Mouse (Mus musculus) stomach, postnatal 0 days (tissue): ENCODE measurements around the gene Oca2. TPM values are rescaled to one million over a fixed set of nuclear protein-coding genes. Genes with fewer than 3 reads are reported as not detected.
A peak's percentile ranks its signal among the peaks of the same experiment; 100 is the strongest.

Experiments used
- ATAC-seq: fragments of 200-750 bp; cut with Nextera tagmentation; 2 replicates; pipeline ENCODE4 v1.8.0; 2017; ENCODE audit not compliant: low FRiP score, low TSS enrichment
- DNase-seq: peaks from one replicate; pipeline ENCODE4 v3.0.0-alpha.2; 2016; ENCODE audit warnings: low spot score
- H3K27ac ChIP-seq: fragments of 300-500 bp; sonication (generic); replicated peaks from 2 replicates; pipeline ENCODE4 v1.5.1; 2014; ENCODE audit warnings: mild to moderate bottlenecking, control low read depth
- H3K27me3 ChIP-seq: fragments of 300-500 bp; sonication (generic); 2 replicates; pipeline ENCODE4 v1.6.1; 2014; ENCODE audit warnings: low read length; ENCODE audit not compliant: control insufficient read depth, insufficient read depth
- H3K36me3 ChIP-seq: fragments of 300-500 bp; sonication (generic); 2 replicates; pipeline ENCODE4 v1.6.1; 2014; ENCODE audit warnings: low read length, mixed read lengths; ENCODE audit not compliant: control insufficient read depth, insufficient read depth
- H3K4me1 ChIP-seq: fragments of 300-500 bp; sonication (generic); replicated peaks from 2 replicates; pipeline ENCODE4 v1.6.1; 2014; ENCODE audit warnings: antibody characterized with exemption; ENCODE audit not compliant: control insufficient read depth, insufficient read depth
- H3K4me2 ChIP-seq: fragments of 300-500 bp; sonication (generic); replicated peaks from 2 replicates; pipeline ENCODE4 v1.6.1; 2014; ENCODE audit warnings: low read depth, mild to moderate bottlenecking, control low read depth, moderate library complexity
- H3K4me3 ChIP-seq: fragments of 300-500 bp; sonication (generic); 2 replicates; pipeline ENCODE4 v1.5.1; 2014; ENCODE audit warnings: low read depth, low read length, control low read depth
- H3K9ac ChIP-seq: fragments of 300-500 bp; sonication (generic); 2 replicates; pipeline ENCODE4 v1.6.1; 2014; ENCODE audit warnings: mild to moderate bottlenecking, low read length, control low read depth, mixed read lengths
- H3K9me3 ChIP-seq: fragments of 300-500 bp; sonication (generic); 2 replicates; pipeline ENCODE4 v1.6.1; 2016; ENCODE audit warnings: low read length; ENCODE audit not compliant: control insufficient read depth
- CTCF ChIP-seq: IDR thresholded peaks from 2 replicates; pipeline ENCODE4 v1.5.1; 2016; ENCODE audit warnings: antibody characterized with exemption, low read depth, mild to moderate bottlenecking, moderate library complexity
- EP300 ChIP-seq: optimal IDR thresholded peaks from 2 replicates; pipeline ENCODE3; 2016; ENCODE audit warnings: antibody characterized with exemption
- WGBS: fragments of 180-500 bp; shearing (Covaris S2); extraction: QIAGEN DNeasy Blood & Tissue Kit; methylation state at CpG from one replicate; pipeline ENCODE4 v1.1.7; 2014; 5-methylcytosine and 5-hydroxymethylcytosine counted together
- polyA plus RNA-seq: library from polyadenylated mRNA; unstranded; fragments of >200 nt; fragmentation: Nextera tagmentation; extraction: Ambion mirVana; gene quantifications from 2 replicates; pipeline ENCODE4 v1.2.1, GENCODE M21; 2015

Oca2 gene
- polyA plus RNA-seq, 1 experiment from 2014 or later: 0.27 TPM

DNA sequence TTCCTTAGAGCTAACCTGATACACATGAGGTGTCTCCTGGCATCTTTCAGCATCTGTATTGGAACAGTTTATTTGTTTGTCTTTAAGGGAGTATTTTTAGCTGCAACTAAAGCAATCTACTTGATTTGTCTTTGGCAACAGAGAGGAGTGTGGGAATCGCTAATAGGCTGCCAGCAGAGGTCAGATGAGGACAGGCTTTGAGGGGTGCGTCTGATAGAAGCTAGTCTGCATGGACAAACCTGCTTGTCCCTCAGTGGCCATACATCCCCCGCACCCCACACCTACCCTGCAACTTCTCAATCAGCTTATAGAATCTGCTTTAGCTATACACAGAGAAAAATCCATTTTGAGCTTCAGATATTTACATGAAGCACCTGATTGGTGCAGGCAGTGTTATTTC is 109.0 kb downstream of the Oca2 start:
- H3K27ac ChIP-seq: no peak overlapping the region

DNA sequence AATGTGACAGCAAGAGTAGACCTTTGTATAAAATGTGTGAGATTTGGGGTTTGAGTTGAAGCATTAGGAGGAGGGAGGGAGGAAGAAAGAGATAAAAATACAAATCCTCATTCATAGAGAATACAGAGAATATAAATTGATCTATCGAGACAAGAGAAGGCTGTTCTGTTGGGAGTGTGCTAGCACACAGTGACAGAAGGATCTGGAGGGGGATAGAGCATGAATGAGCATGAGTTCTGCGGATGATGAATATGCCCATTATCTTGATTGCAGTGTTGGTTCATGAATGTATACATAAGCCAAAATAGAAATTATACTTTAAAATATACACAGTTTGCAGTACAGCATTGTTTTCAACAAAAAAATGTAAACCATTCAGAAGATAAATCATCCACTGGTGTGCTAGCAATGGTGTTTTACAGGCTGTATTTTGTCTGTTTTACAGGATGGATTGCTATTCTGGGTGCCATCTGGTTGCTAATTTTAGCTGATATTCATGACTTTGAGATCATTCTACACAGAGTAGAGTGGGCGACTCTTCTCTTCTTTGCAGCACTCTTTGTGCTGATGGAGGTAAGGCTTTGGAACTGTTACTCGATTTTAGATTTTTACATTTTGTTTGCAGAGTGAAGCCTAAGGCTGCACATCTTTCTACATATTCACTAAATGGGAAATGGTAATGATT is 117.2 kb downstream of the Oca2 start:
- Histone ChIP-seq H3K4me1 (no peaks in the 10 kb centered on the region), H3K4me2 (no peak overlapping the region), H3K36me3 (no peaks in the 10 kb centered on the region), H3K4me3 (no peak overlapping the region), H3K27ac (no peak overlapping the region), H3K9ac (no peak overlapping the region), H3K27me3 (no peaks in the 10 kb centered on the region), H3K9me3 (no peaks in the 10 kb centered on the region)
- ATAC-seq (no peak), DNase-seq (no peak)
- WGBS: 59% methylated on average over 4 of the region's 4 CpGs
- TF ChIP-seq CTCF (no peak), EP300 (no peak)

More for the DNA sequence above, 109.0 kb downstream of the Oca2 start:
- no peak for DNase-seq
- no peaks in the 10 kb centered on the region for H3K9me3 ChIP-seq
- no peak overlapping the region for H3K9ac ChIP-seq
- no peak overlapping the region for H3K4me2 ChIP-seq
- H3K4me1 ChIP-seq: no peaks in the 10 kb centered on the region
- WGBS: 44% methylated on average over 3 of the region's 3 CpGs
- H3K4me3 ChIP-seq: no peak overlapping the region
- H3K27me3 ChIP-seq: no peaks in the 10 kb centered on the region
- TF ChIP-seq EP300 (no peak), CTCF (peak; percentile 46)
- no peaks in the 10 kb centered on the region for H3K36me3 ChIP-seq
- ATAC-seq: no peak

DNA sequence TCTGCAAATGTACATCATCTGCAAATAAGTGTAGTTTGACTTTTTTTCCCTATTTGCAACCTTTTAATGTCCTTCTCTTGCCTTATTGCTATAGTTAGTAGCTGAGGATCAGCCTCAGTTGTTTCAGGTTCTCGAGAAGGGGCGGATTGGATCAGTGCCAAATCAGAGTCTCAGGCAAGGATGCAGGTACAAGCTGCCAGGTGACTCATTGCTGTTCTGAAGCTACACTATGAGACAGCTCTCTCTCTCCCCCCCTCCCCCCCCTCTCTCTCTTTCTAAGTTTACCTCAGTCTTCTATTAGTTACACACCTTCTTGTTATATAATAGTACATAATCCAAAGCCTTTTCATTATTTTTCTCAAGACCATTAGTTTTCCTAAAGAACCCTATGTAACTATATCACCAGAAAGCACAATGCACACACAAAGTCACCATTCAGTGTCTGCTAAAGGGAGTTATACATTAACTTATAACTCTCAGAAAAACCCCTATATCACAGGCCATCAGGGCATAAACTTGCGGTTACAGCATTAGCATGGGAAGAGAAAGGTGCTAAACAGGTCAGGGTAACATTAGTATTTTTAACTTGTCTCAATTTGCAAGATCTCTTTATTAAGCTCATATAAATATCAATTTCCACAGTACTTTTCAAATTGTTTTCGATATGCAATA is 142.3 kb downstream of the Oca2 start:
- H3K4me1 ChIP-seq: no peaks in the 10 kb centered on the region
- peak; percentile 18 for DNase-seq
- TF ChIP-seq EP300 (no peak), CTCF (no peak)
- no peak overlapping the region for H3K27ac ChIP-seq
- no peaks in the 10 kb centered on the region for H3K36me3 ChIP-seq
- 56% methylated on average over 4 of the region's 4 CpGs for WGBS
- ATAC-seq: no peak
- H3K27me3 ChIP-seq: no peaks in the 10 kb centered on the region
- H3K9me3 ChIP-seq: no peaks in the 10 kb centered on the region
- no peak overlapping the region for H3K9ac ChIP-seq
- H3K4me3 ChIP-seq: no peak overlapping the region
- H3K4me2 ChIP-seq: no peak overlapping the region

DNA sequence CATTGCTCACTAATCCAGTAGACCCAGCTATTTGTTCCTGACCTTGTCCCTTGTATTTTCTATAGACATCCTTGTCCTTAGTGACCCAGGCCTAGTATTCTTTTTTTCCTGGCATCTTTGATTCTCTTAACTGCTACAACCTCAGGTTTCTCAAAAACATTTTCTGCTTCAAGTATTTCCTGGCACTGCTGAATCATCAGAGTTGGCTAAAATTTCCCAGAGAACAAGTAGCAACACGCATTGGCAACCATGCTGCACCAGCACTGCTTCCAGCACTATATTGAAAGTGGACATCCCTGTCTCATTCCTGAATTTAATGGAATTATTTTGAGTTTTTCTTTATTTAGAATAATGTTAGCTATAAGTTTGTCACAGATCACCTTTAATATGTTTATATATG is 143.1 kb downstream of the Oca2 start:
- DNase-seq (no peak), ATAC-seq (no peak)
- TF ChIP-seq EP300 (no peak), CTCF (no peak)
- Histone ChIP-seq H3K4me2 (no peak overlapping the region), H3K27me3 (no peaks in the 10 kb centered on the region), H3K27ac (no peak overlapping the region), H3K4me3 (no peak overlapping the region), H3K36me3 (no peaks in the 10 kb centered on the region), H3K9ac (no peak overlapping the region), H3K4me1 (no peaks in the 10 kb centered on the region), H3K9me3 (no peaks in the 10 kb centered on the region)
- 69% methylated on average over 1 of the region's 1 CpGs for WGBS

DNA sequence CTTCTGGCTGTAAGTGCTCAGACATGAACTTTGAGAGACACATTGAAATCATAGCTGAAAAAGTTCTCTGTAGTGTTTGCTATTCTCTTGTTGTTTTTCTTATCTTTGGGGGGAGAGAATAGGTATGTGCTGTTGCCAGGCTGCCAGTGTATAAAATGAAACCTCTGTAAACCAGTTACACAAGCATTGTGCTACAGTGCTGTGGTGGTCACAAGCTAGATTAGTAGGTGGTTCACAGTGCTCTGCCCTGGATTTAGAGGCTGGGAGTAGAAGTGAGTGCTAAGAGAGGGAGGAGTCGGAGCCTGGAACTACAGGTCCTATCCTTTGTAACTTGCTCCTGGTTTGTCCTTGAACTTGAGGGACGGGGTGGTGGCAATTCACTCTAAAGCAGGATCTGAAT is 148.7 kb downstream of the Oca2 start:
- 75% methylated on average over 2 of the region's 2 CpGs for WGBS
- TF ChIP-seq EP300: no peak
- no peaks in the 10 kb centered on the region for H3K4me1 ChIP-seq
- H3K27me3 ChIP-seq: no peaks in the 10 kb centered on the region
- no peak overlapping the region for H3K4me2 ChIP-seq
- no peaks in the 10 kb centered on the region for H3K9me3 ChIP-seq
- no peak overlapping the region for H3K27ac ChIP-seq
- no peaks in the 10 kb centered on the region for H3K36me3 ChIP-seq
- DNase-seq (no peak), ATAC-seq (no peak)
- H3K4me3 ChIP-seq: no peak overlapping the region
- no peak overlapping the region for H3K9ac ChIP-seq

DNA sequence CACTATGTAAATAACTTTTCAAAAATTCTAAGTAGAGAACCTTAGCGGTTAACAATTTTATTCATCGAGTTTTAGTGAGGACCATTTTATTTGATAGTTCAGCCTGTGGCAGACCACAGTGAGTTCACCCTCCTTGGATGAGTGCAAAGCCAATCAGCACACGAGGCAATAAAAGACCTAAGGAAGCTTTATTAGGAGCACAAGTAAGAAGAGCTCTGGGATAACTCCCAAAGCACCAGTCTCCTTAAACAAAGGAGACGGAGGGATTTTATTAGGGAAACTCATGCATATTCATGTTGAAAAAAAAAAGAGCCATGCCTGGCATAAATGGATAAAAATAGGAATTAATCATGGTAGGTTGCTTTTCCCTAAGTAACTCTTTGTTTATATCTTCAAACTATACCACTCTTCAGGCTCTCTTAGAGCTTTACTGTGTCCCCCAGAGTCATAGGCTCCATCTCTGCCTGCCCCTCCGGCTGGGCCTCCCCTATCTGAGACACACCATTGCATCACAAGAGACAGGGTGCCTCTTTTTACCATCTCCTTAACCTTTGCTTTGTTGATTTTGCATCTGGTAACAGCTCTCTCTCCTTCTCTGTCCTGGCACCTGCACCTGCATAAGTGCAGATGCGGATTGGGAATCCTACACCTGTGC is 178.7 kb downstream of the Oca2 start:
- Histone ChIP-seq H3K4me2 (no peak overlapping the region), H3K4me3 (no peak overlapping the region), H3K9ac (no peak overlapping the region), H3K36me3 (no peaks in the 10 kb centered on the region), H3K27ac (no peak overlapping the region), H3K9me3 (no peaks in the 10 kb centered on the region), H3K4me1 (no peaks in the 10 kb centered on the region), H3K27me3 (no peaks in the 10 kb centered on the region)
- WGBS: 66% methylated on average over 6 of the region's 6 CpGs
- DNase-seq: no peak
- TF ChIP-seq CTCF (no peak), EP300 (no peak)
- ATAC-seq: no peak
